Mouse (Mus musculus) mature B cell (primary cell): Measurements from ENCODE around the gene Gm20821.
"Not testable (repeated sequence)": the region's sequence is repeated elsewhere in the genome, so short reads cannot be mapped to it uniquely, and the experiment has no call there.

Source experiments
- in situ Hi-C: fragments of 300-500 bp; cut with MboI; formaldehyde crosslinking; loops from 2 replicates; pipeline ENCODE4 v1.14.3; 2019

Gm20821 gene

GRCm38 (mm10) chrY:9781504-9781903 is at the start of gene Gm20821:
Gene Gm20821 (plus strand): TSS chrY:9781804.
- in situ Hi-C loops = not testable (repeated sequence)
